Mouse (Mus musculus): ENCODE measurements around the gene U2af2.

DNA sequence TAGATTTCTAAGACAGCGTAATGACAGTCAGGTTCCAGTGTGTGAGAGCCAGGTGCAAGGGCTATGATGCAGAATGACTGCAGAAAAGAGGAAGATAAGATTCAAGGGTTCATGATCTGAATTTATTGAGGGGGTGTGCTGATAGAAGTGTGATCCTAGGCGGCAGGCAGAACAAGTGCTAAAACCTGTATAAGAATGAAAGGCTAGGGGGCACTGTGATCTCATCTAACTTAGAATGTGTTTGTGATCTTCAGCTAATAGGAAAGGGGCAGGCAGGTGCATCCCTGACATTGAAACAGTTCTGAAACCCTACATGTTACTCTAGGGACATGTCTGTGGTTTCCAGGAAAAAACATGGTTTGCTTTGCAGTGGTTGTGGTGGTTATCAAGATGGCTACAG is 15.8 kb upstream of the U2af2 start:
- no peak for TF ChIP-seq POLR2A (IDR thresholded peaks at IDR 0.05; ENCODE audit: extremely low read depth, insufficient read depth, low read length)
- 0 out of 2 replicates have a peak, but pooled peaks have one; percentile 0 for TF ChIP-seq CTCF (IDR thresholded peaks at IDR 0.05; ENCODE audit: extremely low read depth, insufficient read depth, low read length)
